Mouse (Mus musculus): ENCODE results near the gene Cacna1a.

GRCm38 (mm10) chr8:84439813-84440212 lies 51.6 kb downstream of the Cacna1a start:
- TF ChIP-seq MAFK (IDR thresholded peaks at IDR 0.05; ENCODE audit: borderline replicate concordance, low read depth, low read length) (no peak), CTCF (IDR thresholded peaks at IDR 0.05 in 2 of 3, conservative IDR thresholded peaks at IDR 0.05 in 1 of 3; ENCODE audit: control insufficient read depth in 1 of 3, insufficient read depth in 1 of 3, low read depth in 2 of 3, low read length in 3 of 3, poor library complexity in 1 of 3, severe bottlenecking in 1 of 3) (no peak), POLR2AphosphoS5 (IDR thresholded peaks at IDR 0.05; ENCODE audit: borderline replicate concordance, low read depth, low read length) (no peak), KAT2A (conservative IDR thresholded peaks at IDR 0.05; ENCODE audit: low read depth, low read length) (no peak), USF1 (IDR thresholded peaks at IDR 0.05; ENCODE audit: low read depth, low read length) (no peak), GABPA (IDR thresholded peaks at IDR 0.05; ENCODE audit: low read depth, low read length) (no peak), POLR2AphosphoS2 (IDR thresholded peaks at IDR 0.05; ENCODE audit: low read length) (no peak), POLR2A (IDR thresholded peaks at IDR 0.05; ENCODE audit: control insufficient read depth in 1 of 2, insufficient read depth in 1 of 2, low read depth in 1 of 2, low read length in 2 of 2, poor library complexity in 1 of 2) (no peak), CHD2 (IDR thresholded peaks at IDR 0.05; ENCODE audit: low read length) (no peak), MAX (IDR thresholded peaks at IDR 0.05; ENCODE audit: low read length) (no peak), UBTF (IDR thresholded peaks at IDR 0.05; ENCODE audit: borderline replicate concordance, insufficient read depth, low read depth, low read length) (no peak)

Data from MEL (cell line).